Mouse (Mus musculus) heart, adult 18-20 months (tissue): ENCODE measurements at regions not wholly inside any gene's neighbourhood (a gene's known extent, or its start where the extent isn't known, plus 50 kb on each side); places are given as distances from the start of the nearest gene placed in this dataset.
"Not testable (repeated sequence)": the region's sequence is repeated elsewhere in the genome, so short reads cannot be mapped to it uniquely, and the experiment has no call there.

Experiments
- DNase-seq, 2 experiments: peaks; one replicate each; pipeline ENCODE4 v3.0.0; 2021 to 2022; ENCODE audit warnings: mixed read lengths in 1 of 2

DNA sequence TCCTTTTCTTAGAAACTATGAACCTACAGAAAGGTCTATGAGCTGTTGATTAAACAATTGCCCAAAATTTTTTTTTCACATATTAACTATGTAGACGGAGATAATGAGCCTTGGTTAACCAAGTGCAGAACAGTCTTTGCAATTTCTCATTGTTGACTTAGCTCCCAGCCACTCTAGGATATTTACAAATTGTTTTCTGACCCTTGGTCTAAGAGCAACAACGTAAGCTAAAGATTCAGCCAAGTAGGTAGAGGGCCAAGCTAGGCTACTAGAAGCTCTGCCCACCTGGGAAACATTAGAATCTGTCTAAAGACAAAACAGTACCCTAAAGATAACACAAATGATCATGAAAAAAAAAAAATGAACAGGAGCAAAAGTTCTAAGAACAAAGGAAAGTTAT lies 67.5 kb upstream of the Map9 start:
- no peak for DNase-seq

DNA sequence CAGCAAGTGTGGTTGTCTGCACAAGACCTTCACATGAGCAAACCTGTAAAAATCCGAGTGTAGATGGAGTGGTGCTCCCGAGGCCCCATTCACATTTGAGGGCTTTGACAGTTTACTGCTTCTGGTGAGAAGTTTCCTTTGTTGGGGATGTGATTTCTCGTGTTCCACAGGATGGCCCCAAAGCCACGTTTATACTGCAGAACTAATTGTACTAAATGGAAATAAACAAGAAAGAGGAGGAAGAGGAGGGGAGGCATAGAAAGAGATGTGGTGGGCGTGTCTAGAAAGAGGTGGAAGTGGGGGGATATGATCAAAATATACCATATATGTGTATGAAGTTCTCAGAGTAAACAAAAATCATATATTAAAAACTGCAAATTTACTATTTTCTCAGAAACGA lies 68.8 kb upstream of the Map9 start:
- DNase-seq, result no peak

DNA sequence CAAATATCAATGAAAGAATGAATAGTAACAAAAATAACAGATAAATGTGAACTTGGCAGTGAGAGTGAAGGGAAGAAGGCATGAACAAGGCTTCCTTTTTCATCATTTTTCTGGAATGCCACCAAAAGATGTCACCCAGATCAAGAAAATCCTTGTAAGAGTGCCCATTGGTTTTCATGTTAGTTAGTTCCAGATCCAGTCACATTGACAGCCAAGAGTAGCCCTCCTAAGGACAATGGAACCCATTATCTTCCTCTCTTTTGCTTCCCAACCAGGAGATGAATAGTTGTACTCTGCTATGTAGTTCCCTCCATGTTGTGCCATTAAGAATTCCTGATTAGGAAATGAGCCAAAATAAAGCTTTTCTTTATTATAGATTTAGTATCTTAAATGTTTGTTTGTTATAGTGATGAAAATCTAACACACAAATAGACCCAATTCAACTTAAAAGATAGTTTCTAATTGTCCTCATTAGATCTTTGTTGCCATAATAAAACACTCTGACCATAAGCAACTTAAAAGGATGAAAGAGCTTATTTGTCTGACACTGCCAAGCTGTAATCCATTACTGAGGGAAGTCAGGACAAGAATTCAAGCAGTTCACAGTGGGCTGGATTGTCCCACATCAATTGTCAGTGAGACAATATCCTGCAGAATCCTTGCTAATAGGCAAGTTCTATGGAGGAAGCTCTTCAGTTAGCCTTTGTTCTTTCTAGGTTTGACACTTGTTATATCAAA lies 80.7 kb upstream of the Map9 start:
- DNase-seq, result no peak

DNA sequence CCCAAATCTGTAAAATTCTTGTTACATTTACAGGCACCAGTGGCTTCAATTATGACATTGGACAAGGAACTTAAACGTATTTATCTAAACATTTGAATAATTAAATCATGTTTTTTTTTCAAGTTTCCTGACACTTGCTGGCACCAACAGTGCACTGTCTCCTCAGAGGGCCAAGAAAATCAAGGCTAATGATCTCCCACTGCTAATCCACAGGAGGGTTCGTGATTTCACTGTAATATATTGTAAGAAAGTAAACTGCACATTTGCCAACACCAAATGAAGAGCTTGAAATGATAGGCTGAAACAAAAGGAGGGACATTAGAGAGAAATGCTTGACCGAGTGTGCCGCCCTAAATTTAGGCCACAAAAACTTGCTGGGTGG lies 82.0 kb upstream of the Map9 start:
- DNase-seq, result no peak

DNA sequence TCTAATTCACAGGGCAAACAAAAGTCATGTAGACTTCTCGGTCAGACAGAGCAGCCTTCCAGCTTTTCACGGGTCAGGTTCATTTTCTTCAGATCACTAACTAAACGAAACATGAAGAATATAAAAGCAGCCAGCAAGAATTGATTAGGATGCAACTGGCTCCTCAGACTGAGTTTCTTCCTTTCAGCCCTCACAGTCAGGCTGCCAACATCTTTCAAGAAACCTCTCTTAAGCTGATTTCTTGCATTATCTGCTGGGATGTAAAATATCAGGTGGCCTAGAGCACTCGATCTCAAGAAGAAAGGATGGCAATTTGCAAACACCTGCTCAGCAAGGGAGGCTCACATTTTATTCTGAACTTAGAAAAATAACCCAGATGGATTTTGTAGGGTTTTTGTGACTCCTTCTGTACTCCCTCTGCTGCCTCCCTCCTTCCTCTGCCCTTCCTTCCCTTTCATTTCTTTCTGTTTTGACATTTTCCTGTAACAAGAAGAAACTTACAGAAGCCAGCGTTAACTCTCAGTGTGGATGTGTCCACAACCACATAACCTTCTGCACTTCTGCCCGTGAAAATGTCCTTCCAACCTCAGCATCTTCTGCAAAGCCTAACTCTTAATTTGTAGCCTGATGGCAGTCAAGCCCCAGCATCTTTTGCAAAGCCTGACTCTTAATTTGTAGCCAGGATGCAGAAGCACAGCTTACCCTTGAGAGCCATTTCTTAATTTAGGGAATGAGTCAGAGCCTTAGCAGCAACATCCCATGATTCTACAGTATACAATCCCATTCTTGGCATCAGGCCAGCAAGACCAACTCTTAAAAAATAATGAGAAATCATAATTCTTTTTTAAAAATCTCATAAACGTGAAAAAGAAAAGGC lies 82.7 kb upstream of the Map9 start:
- DNase-seq, result peak; percentile 46 to 57

DNA sequence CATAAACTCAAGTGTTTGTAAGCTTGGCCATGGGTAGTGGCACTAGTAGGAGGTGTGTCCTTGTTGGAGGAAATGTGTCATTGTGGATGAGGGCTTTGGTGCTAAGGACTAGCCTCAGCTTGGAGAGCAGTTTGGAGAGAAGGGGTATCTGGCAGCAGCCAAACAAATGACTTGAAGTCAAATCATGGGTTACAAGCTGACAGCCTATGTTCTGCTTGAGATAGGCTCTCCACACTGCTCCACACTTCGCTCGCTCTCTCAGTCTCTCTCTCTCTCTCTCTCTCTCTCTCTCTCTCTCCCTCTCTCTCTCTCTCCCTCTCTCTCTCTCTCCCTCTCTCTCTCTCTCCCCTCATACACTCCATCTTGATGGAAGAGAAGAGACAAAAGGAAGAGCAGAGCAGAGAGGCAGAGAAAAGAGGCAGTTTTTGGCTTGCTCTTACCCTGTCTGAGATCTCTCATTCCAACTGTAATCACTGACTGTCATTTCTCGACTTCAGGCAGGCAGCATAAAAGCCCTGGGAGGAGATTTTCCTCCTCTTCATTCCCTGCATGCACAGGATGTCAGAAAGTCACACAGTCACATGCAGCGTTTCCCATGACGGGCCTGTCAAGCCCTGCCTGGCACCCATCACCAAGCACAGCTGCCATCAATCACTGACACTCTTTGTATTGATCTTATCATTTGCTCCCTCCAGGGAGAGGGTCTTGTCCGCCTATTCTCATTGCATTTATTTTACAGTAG lies 83.5 kb upstream of the Map9 start:
- peak; percentile 10 to 30 for DNase-seq

DNA sequence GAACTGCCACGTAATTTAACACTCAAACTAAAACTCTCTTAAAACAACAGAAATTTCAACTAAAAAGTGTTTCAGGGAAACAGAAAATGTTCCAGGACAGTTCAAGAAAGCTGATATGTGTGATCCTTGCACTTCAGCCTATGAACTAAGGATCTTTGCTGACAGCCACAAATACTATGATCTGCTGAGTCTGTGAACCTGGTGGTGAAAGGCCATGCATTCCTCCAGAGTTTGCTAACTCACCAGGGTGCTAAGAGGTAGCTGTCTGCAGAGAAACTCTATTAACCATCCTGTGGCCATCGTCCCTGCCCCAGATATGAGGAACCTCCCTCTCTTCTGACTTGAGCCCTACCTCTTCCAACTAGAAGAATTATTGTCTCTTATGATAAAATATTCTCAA lies 84.3 kb upstream of the Map9 start:
- DNase-seq, result not testable (repeated sequence)

DNA sequence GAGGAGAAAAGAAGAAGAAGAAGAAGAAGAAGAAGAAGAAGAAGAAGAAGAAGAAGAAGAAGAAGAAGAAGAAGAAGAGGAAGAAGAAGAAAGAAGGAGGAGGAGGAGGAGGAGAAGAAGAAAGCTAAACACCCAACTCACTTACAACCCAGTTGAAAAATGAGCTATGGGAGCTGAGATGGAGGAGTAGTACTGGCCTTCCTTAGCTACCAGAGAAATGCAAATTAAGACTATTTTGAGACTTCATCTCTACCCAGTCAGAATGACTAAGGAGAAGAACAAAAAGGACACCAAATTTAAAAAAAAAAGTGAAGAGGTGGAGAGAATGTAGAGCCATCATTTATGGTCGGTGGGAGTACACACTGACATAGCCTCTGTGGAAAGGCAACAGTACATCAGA lies 85.9 kb upstream of the Map9 start:
- DNase-seq, result no peak

DNA sequence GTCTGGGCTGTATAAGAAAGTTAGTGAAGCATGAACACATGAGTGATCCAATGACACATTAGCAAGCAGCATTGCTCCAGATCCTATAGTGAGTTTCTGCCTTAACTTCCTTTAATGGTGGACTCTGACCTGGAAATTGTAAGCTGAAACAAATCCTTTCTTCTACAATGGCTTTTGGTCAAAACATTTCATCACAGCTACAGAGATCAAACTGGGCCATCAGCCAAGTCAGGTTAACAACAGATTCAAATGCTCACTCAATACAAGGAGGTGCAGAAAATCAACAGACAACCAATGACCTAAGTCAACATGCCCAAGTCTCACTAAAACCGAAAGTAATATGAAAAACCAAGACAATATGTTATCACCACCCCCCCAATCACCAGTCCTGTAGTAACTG lies 91.9 kb upstream of the Map9 start:
- no peak for DNase-seq

DNA sequence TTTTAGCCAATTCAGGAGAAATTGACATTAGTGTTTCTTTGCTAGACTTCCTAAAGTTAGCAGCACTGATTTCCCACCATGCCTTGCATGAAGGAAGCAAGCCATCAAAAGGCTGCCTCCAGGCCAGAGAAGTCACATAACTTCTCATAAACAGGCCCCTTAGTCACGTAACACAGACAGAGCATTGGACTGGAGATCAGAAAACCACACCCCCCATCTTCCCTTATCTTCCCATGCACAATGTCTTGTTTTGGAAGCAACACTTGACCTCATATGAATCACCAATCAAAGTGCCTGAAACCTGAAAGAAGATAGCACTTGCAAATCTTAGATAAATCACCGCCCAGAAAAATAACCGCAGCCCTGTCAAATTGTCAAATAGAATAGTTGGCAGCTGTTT lies 95.9 kb upstream of the Map9 start:
- DNase-seq, result peak; percentile 26 to 39

DNA sequence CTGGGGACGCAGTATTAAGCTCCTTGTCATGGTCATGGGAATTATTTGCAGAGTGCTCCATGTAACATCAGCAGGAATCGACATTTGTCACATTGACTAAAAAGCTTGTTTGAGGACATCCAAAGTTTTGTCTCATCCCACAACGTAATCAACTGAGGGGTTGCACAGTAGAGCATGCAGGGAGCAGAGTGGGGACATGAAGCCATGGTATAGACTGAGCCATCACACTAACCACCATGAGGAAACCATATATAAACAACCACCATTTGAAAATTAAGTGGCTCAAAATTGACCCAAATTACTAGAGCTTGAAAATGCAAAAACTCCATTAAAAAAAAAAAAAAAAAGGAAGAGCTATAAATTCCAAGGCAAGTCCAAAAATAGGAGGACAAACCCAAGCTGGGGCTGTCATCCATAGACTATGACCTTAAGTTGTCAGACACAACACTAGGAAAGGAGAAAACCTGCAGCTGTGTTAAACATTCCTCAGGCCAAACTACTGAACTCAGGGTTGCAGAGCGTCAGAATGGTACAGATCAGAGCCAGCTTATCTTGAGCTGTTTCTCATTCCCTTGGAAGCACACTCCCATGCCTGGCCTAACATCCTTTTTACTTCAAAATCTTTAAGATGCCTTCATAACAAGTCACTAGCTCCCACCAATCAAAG lies 97.7 kb upstream of the Map9 start:
- peak; percentile 12 to 37 for DNase-seq

DNA sequence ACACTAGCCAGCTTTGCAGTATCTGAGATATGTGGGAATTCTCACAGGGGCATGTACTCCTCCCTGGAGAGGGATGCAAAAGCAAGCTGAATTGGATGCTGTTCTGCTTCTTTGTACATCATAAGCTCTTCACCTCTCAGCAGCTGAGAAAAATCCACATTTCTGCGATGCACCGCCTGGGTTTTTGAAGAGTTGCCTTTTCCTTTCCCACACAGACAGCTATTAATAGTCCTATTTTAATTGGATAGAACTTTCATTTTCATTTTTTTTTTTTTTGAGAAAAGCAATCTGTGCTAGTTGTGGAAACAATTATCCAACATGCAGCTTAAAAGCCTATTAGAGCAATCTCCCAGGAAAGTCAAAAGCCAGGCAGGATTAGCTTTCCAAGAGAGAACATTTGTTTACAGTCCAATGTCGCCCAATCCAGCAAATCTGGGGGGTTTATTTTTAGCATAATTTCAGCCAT lies 105.2 kb upstream of the Gucy1a1 start:
- peak; percentile 49 to 64 for DNase-seq

DNA sequence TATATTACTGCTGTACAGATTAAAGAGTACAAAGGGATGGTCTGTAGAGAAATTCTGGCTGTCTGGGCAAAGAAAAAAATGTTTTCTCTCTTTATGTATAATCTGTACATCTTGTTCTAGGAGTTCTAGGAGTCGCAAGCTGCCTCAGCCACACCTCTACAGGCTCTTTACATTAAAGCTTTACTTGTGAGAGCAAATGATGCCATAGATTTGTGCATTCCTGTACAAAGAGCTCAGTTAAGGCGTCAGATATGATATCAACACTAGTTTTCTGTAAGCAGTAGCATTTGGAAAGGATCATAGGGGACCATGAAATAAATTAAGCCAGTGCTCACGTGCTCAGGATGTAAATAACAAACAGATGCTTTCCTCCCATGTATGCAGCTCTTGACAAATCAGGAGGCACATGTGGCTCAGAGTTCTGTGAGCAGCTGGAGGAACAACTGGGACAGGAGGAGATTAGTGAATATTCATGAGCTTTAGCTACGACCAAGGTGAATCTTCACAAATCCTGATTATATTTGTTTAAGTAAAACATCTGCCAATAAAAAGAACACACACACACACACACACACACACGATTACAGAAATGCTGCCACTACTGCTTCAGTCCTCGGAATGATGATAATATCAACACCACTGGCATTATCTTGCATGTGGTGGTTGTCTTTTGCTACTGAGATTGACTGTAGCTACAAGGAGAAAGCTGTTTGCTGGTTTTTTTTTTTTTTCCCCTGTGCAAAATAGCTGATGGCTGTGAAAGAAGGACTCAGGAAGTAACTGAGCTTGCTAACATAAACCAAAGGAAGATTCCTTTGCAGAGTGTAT lies 104.6 kb upstream of the Gucy1a1 start:
- no peak for DNase-seq

DNA sequence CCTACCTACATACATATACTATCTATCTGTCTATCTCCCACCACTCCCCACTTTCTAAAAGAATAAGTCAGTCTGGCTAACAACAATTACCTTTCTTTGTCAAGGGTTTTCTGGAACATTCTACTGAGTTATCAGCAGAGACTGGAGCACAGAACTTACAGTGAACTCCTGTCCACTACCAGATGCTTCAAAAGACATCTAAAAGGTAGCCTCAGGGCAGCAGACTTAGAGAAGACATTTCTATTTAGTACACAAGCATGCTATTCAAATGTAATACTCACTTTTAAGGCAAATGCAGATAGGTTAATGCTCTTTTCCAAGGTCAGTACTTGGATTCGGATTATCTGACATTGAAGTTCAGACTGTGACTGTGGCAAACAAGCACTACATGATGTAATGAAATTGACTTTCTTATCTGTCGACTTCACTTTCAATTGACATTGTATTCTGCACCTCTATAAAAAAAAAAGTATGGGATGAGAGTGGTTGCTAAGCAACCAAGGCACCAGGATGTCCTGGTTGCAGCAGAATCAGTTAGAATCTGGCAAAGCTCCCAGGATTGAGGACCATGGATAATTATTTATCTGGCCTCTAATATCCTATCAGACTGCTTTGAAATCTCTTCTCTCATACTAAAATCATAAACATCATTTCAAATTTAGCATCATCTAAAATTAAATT lies 90.9 kb upstream of the Gucy1a1 start:
- no peak for DNase-seq

DNA sequence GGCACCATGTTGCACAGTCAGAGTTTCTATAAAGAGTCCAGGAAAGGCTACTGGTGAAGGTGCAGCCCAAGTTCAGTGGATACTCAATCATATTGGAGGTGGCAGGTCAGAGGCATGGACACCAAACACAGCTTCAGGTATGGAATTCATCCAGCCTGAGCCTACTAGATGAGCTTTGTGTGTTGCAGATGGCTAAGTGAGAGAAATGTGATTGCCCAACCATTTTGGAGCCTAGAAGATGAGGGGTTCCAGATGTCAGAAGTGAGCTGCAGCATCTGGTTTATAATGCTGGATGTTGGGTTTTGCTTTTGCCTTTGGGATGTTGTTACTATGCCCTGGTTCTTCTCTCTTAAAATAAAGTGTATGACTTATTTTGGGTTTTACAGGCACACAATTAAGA lies 88.7 kb upstream of the Gucy1a1 start:
- peak; percentile 49 to 63 for DNase-seq

DNA sequence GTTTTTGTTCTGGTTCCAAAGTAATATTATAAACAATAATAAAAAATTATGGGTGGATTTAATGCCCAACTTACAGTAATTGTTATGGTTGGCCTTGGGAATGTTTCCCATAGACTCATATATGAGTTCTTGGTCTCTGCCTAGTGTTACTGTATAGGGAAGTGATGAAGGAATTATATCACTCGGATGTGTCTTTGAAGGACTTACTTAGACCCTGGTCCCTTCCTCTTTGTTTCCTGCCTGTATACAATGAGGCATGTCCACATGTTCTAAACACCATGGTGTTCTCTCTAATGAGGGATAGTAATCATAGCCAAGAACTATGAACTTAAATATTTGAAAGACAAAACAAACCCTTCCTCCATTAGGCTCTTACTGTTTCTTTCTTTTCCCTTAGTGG lies 77.8 kb upstream of the Gucy1a1 start:
- no peak for DNase-seq

DNA sequence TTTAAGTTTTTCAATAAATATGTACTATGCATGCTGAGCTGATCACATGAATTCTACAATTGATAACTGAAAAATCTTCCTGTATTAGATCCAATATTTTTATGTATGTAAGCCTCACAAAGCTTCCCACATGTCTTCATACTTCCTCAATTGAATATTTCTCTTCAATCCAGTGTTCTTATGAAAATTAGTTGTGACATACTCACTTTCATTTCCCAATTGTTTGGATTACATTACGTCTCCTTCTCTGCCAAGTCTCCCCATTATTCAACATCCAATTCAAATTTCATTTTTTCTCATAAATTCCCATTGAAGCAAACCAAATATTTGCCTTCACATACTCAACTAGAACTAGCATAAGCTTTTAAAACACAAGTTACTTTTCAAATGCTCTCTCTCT lies 76.3 kb upstream of the Gucy1a1 start:
- DNase-seq, result no peak

DNA sequence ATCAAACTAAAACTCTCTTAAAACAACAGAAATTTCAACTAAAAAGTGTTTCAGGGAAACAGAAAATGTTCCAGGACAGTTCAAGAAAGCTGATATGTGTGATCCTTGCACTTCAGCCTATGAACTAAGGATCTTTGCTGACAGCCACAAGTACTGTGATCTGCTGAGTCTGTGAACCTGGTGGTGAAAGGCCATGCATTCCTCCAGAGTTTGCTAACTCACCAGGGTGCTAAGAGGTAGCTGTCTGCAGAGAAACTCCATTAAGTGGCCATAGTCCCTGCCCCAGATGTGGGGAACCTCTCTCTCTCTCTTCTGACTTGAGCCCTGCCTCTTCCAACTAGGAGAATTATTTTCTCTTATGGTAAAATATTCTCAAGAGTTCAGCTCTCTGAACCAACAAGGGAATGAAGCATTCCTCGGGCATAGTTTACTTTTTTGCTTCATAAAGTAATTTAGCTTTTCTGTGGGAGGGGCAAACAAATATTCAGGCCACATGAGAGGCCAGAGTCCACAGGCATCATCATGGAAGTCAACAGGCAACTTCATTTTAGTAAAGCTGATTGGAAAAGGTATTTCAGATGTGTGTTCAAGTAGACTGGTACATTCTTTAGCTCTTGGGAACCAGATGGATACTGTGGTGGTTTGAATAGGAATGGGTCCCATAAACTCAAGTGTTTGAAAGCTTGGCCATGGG lies 73.8 kb upstream of the Gucy1a1 start:
- DNase-seq, result not testable (repeated sequence)

DNA sequence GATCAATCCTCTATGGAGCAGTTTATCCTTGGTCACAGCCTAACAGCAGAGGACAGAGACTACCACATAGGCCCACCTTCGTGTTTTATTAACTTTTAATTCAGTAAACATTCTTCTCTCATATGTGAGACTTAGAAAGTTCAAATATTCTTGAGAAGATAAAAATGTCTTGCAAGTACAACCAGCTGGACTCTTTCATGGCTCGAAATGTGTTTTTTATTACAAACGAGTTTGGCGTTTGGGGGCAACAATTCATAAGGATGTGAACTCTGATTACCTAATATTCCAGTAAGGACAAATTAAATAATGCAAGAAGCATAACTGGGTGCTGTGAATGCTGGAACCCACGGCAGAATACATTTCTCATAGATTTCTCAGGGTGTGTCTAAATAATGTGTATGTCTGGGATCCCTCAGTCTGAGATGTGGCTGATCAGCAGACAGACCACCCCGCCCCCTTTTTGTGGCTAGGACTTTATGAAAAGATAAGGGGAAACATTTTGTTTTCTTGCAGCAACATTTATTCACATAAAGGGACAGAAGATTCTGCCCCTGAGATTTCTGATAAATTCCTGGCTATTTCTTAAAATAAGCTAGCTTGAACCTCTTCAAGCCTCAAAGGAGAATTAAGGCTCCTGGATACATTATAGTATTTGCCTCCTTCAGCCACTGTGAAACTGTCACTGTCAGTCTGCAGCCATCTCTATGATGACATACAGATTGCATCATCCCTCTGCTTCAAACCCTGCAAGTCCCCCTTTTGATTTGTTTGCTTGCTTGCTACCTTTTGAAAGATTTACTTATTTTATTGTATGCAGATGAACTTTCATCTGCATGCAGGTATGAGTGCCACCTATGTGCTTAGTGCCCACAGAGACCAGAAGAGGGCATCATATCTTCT lies 69.2 kb upstream of the Gucy1a1 start:
- DNase-seq, result peak; percentile 21 to 25
